16 mouse cellular contexts compared by ENCODE assay signal in the genomic region with DNA sequence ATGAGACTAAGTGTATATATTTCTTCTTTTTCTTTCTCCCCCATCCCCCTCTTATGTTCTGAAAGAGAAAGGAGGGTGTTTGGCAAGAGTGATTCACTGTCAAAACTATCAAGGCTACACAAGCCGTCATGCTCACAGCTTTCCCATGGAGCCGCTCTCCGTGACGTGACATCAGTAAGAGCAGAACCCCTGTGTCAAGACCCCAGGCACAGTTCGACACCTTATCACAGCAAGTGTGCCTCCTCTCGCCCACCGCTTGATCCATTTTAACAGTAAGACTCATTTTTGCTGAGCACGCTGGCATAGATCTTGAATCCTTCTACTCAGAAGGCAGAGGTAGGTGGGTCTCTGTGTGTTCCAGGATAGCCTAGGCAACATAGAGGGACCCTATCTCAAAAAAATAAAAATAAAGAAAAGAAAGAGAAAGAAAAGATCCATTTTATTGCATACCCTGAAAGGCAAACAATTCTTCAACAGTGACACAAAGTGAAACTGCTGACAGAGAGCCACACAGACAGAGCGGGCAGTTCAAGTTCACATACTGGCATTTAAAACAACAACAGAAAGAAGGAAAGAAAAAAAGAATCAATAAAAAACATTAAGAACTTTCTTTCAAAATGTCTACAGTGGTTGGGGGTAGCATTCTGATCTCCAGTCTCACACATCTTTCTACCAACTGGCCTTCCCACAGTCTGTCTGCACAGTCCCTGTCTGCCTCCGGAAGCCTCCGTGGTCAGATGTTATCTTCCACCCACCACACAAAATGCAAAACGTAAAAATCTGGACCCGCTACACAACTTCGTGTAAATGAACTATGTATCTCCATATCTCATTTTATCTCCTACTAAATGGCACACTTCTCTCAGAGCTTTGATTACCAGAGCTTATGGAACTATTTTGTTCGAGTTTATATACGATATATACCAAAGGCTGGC. TPM values are rescaled to one million over a fixed set of nuclear protein-coding genes. Genes with fewer than 3 reads are reported as not detected.
DNase-seq lines count a peak whose midpoint lies in the region; ATAC-seq and TF ChIP-seq lines count a peak whose summit lies in the region.
"Had no signal": no experiment of that assay in that cellular context is flagged by ENCODE, and none has a peak within 500 bp of the region (broad histone marks: within the 10 kb centered on the region; RNA-seq: fewer than 3 reads in every experiment).

No protein-coding gene starts in this region.

- H3K27ac ChIP-seq in liver, embryonic 11.5 days (ENCODE audit: low read depth, low read length) = no peak overlapping the region
- no peak overlapping the region for H3K27ac ChIP-seq in liver, postnatal 0 days (ENCODE audit: low read depth)
- no peak overlapping the region for H3K27ac ChIP-seq in embryonic facial prominence, embryonic 10.5 days (replicated peaks)
- H3K27ac ChIP-seq: embryonic facial prominence, embryonic 12.5 days; forebrain, embryonic 10.5 days; kidney, postnatal 0 days had no signal

- TF ChIP-seq EP300 in liver, postnatal 0 days (IDR thresholded peaks at IDR 0.05; ENCODE audit: low read depth) = no peak

- H3K4me1 ChIP-seq in liver, embryonic 11.5 days (replicated peaks; ENCODE audit: control insufficient read depth, insufficient read depth, low read length) = peaks cover 57% of the 10 kb centered on the region
- H3K4me1 ChIP-seq in liver, postnatal 0 days (ENCODE audit: insufficient read depth) = no peaks in the 10 kb centered on the region
- H3K4me1 ChIP-seq in embryonic facial prominence, embryonic 10.5 days = peaks cover 28% of the 10 kb centered on the region

- no peak for TF ChIP-seq CTCF in liver, postnatal 0 days (IDR thresholded peaks at IDR 0.05; ENCODE audit: low read depth)

- DNase-seq in liver, embryonic 11.5 days (ENCODE audit: low spot score) = no peak
- no peak for DNase-seq in liver, postnatal 0 days
- DNase-seq in T-cell, adult 2 months (ENCODE audit: low spot score) = peak; percentile 70
- DNase-seq in thymus, postnatal 4 days = peak; percentile 46
- DNase-seq in embryonic facial prominence, embryonic 10.5 days (ENCODE audit: low spot score) = no peak
- no peak for DNase-seq in right cerebral cortex, postnatal 36 days (ENCODE audit: low spot score in 2 of 2)
- DNase-seq: cerebellum, postnatal 25 days; gastrocnemius, postnatal 36 days; lung, postnatal 14 days; right cerebral cortex, adult 18-20 months had no signal

- ATAC-seq in liver, embryonic 11.5 days (replicated peaks; ENCODE audit: low FRiP score) = no peak
- no peak for ATAC-seq in liver, postnatal 0 days
- peak; percentile 64 for ATAC-seq in megakaryocyte progenitor cell, adult 5-6 weeks (replicated peaks; ENCODE audit: poor library complexity)
- ATAC-seq: intestine, postnatal 0 days had no signal

- no peaks in the 10 kb centered on the region for H3K9me3 ChIP-seq in liver, embryonic 11.5 days (ENCODE audit: control insufficient read depth, low read length)
- no peaks in the 10 kb centered on the region for H3K9me3 ChIP-seq in liver, postnatal 0 days (ENCODE audit: low read length)
- H3K9me3 ChIP-seq in embryonic facial prominence, embryonic 10.5 days = no peaks in the 10 kb centered on the region
- H3K9me3 ChIP-seq: embryonic facial prominence, embryonic 12.5 days; forebrain, embryonic 10.5 days had no signal

- 72% methylated on average over 16 of the region's 16 CpGs for WGBS in liver, embryonic 11.5 days
- 63% methylated on average over 16 of the region's 16 CpGs for WGBS in liver, postnatal 0 days (ENCODE audit: insufficient replicate concordance)
- WGBS in embryonic facial prominence, embryonic 10.5 days = 92% methylated on average over 16 of the region's 16 CpGs

- no peak overlapping the region for H3K9ac ChIP-seq in liver, embryonic 11.5 days (ENCODE audit: low read depth, low read length)
- H3K9ac ChIP-seq in liver, postnatal 0 days (replicated peaks) = no peak overlapping the region
- H3K9ac ChIP-seq: embryonic facial prominence, embryonic 12.5 days had no signal

- 0 out of 2 replicates have a peak overlapping the region, but pooled peaks have one; percentile 20 for H3K4me2 ChIP-seq in liver, embryonic 11.5 days
- H3K4me2 ChIP-seq in liver, postnatal 0 days (ENCODE audit: low read depth, low read length) = no peak overlapping the region
- H3K4me2 ChIP-seq: embryonic facial prominence, embryonic 12.5 days; midbrain, embryonic 11.5 days had no signal

- 0 out of 2 replicates have a peak, but pooled peaks cover 2% of the 10 kb centered on the region for H3K36me3 ChIP-seq in liver, embryonic 11.5 days (ENCODE audit: control insufficient read depth, insufficient read depth, low read length)
- no peaks in the 10 kb centered on the region for H3K36me3 ChIP-seq in liver, postnatal 0 days (replicated peaks; ENCODE audit: insufficient read depth, low read length)
- H3K36me3 ChIP-seq in embryonic facial prominence, embryonic 10.5 days (replicated peaks) = no peaks in the 10 kb centered on the region; the same call in 1 of the 2 replicates
- H3K36me3 ChIP-seq: forebrain, embryonic 10.5 days had no signal

- no peaks in the 10 kb centered on the region for H3K27me3 ChIP-seq in liver, embryonic 11.5 days (replicated peaks; ENCODE audit: control insufficient read depth, insufficient read depth, low read length)
- H3K27me3 ChIP-seq in liver, postnatal 0 days (ENCODE audit: insufficient read depth, low read length) = no peaks in the 10 kb centered on the region
- no peaks in the 10 kb centered on the region for H3K27me3 ChIP-seq in embryonic facial prominence, embryonic 10.5 days (replicated peaks; ENCODE audit: low read depth, poor library complexity, severe bottlenecking)
- H3K27me3 ChIP-seq: embryonic facial prominence, embryonic 12.5 days had no signal

- no peak overlapping the region for H3K4me3 ChIP-seq in liver, embryonic 11.5 days (ENCODE audit: low read depth, low read length)
- H3K4me3 ChIP-seq in liver, postnatal 0 days (ENCODE audit: low read depth, low read length) = no peak overlapping the region
- no peak overlapping the region for H3K4me3 ChIP-seq in embryonic facial prominence, embryonic 10.5 days
- H3K4me3 ChIP-seq: embryonic facial prominence, embryonic 12.5 days; forebrain, embryonic 10.5 days had no signal

RNA-seq across cellular contexts. Expression of gene Tgfbr3, which starts 24.7 kb away (rescaled TPM):
- polyA plus RNA-seq in liver, embryonic 11.5 days (2014; fragmentation: Nextera tagmentation; extraction: Ambion mirVana) = 38.2 and 39.7 TPM in 2 replicates
- 3.8 and 4.4 TPM in 2 replicates for polyA plus RNA-seq in liver, postnatal 0 days (2015; fragmentation: Nextera tagmentation; extraction: Ambion mirVana)
- total RNA-seq in megakaryocyte progenitor cell, adult 5-6 weeks (2015) = 2.4 and 5.6 TPM in 2 replicates
- 1.7 and 2.8 TPM in 2 replicates for total RNA-seq in megakaryocyte progenitor cell, adult 5-6 weeks (2017)
- polyA plus RNA-seq in embryonic facial prominence, embryonic 10.5 days (2016; fragmentation: Nextera tagmentation; extraction: Ambion mirVana) = 9.4 and 9.8 TPM in 2 replicates

Comparison
In these comparisons a context has a peak if more than half of its experiments do, and no peak if none do; other contexts are left out.
1. DNase-seq: peak in T-cell, adult 2 months (single experiment) and thymus, postnatal 4 days (single experiment); none in liver, embryonic 11.5 days (single experiment), liver, postnatal 0 days (single experiment), embryonic facial prominence, embryonic 10.5 days (single experiment) and right cerebral cortex, postnatal 36 days (0 of 2).